Mouse (Mus musculus): ENCODE measurements around the gene Atat1.
A peak's percentile ranks its signal among the peaks of the same experiment; 100 is the strongest.

Gene Atat1

DNA sequence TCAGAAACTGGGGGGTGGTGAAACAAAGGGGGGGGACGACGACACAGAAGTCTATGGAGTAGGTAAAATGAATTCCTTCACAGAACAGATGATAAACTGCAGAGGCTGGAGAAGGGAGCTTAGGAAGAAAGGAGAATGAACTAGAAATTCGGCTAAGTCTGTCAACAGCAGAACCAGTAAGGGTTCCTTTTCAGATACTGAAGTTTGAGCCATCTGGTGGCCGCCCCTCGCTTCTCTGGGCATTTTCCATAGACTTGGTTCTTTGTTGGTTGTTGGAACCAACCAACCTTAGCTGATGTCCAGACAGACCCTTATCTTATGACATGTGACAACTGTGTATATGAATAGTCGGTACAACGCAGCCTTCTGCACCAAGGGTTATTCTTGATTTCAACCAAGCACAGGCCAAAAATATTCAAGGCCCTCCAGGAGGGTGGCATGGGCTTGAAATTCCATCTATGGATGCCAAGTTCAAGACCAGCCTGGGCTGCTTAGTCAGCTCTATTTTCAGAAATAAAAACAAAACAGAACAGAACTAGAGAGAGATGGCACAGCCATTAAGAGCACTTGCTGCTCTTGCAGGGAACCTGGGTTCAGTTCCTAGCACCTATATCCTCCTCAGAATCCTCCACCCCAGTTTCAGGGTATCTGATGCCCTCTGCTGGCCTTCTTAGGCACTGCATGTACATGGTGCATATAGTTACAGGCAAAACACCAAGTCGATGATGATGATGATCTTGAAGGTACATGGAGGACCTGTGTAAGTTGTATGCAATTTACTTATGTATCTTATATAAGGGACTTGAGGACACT is 38.8 kb downstream of the Atat1 start:
- peak; percentile 58 for DNase-seq

GRCm38 (mm10) chr17:35870151-35870883 is 39.6 kb downstream of the Atat1 start:
- peak; percentile 89 for DNase-seq

GRCm38 (mm10) chr17:35869346-35870067 is 40.4 kb downstream of the Atat1 start:
- DNase-seq = peak; percentile 64

DNA sequence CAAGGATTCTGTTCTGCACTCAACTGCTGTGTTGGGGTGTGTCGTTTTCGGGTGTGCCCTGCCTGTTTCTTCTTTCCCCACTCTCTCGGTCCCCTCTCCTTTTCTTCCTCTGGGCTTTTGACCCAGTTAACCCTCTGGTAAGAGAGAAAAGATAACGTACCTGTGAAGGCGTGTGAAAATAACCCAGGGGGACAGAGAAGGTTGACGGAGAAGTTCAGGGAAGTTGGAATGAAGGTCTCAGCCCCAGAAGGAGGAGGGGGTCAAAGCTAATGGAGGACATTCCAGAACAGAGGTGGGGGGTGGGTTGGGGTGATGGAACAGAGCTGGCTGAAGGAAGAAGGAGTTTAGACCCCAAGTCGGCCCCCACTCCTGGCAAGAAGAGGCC is 40.9 kb downstream of the Atat1 start:
- peak; percentile 39 for DNase-seq

DNA sequence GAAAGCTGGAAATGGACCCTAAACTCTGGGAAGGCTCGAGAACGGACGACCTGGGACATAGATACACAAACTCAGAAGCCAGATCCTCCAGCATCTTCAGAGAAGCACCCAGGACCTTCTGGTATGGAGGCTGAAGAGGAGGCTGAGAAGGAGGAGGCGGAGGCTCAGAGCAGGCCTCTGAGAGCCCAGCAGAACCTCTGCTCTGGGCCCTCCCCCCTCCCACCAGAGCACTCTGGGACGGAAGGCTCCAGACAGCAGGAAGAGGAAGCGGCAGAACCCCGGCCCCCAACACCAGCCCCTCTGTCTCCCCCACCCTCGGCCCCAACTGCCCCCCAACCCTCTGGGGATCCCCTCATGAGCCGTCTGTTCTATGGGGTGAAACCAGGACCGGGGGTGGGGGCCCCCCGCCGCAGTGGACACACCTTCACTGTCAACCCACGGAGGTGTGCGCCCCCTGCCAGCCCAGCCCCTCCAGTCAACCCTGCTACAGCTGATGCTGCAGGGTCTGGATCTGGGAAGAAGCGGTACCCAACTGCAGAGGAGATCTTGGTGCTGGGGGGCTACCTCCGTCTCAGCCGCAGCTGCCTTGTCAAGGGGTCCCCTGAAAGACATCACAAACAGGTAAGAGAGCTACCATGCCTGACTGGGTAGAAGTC is 41.6 kb downstream of the Atat1 start:
- peak; percentile 73 for DNase-seq

DNA sequence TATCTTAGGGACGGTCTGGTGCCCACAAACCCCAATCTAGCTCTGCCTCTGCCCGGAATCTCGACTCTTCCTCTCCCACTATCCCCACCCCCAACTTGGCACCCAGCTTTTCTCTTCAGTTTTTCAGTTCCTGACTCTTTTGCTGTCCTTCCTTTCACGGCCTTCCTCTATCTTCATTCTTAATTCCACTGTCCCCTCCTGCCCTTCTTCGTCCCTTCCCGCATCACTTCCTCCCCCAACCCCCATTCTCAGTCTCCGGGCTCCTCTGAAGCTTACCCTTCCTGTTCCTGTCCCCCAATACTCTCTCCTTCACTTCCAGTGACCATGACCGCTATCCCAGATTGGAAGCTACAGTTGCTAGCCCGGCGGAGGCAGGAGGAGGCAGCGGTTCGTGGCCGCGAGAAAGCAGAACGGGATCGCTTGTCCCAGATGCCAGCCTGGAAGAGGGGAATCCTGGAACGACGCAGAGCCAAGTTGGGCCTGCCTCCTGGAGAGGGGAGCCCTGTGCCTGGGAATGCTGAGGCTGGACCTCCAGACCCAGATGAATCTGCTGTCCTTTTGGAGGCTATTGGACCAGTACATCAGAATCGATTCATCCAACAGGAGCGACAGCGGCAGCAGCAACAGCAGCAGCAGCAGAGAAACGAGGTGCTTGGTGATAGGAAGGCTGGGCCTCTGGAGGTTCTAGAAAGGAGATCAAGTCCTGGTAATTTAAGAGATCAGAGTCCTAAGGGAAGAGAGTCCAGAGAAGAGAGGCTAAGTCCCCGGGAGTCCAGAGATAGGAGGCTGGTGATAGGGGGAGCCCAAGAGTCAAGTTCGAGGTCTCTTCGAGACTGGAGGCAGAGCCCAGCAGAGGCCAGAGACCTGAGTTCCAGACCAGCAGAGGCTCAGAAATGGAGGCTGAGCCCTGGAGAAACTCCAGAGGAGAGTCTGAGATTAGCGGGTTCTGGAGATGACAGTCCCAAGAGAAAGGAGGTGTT is 42.7 kb downstream of the Atat1 start:
- DNase-seq = peak; percentile 71

- DNase-seq = peak; percentile 63
Measured at GRCm38 (mm10) chr17:35866281-35866831, 43.5 kb downstream of the Atat1 start.

- peak; percentile 50 for DNase-seq
Measured at GRCm38 (mm10) chr17:35865481-35866280, 44.2 kb downstream of the Atat1 start, which contains the start of gene Ppp1r18. Ppp1r18 (plus strand) TSS chr17:35865593.

GRCm38 (mm10) chr17:35864832-35865353 is 45.0 kb downstream of the Atat1 start:
- DNase-seq = no peak

DNA sequence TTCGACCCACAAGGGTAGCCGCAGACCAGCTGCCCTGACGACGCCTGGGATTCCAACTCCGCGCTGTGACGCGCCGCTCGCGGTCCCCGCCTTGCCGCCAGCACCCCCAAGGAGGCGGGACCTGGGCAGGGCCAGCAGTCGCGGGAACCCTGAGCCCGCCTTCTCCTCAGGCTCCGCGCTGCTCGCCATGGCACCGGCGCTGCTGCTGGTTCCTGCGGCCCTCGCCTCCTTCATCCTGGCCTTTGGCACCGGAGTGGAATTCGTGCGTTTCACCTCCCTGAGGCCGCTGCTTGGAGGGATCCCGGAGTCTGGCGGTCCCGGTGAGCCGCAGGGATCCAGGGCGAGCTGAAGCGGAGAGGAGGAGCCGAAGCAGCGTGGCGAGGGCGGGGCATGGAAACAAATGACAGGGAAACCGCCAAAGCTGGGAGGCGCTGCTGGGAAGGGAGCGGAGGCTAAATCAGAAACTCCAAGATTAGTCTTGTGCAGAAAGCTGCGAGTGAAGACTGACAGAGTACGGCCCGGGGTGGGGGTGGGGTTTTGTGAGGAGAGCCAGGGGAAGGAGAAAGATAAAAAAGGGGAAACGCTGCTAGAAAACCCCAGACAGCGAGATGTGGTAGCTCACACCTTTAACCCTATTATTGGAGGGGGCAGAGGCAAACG is 48.5 kb downstream of the Atat1 start, which contains the start of gene Nrm:
Gene Nrm, plus strand, starts transcription at position 121 of the 660 bp plus-strand sequence.
- peak; percentile 88 for DNase-seq

DNA sequence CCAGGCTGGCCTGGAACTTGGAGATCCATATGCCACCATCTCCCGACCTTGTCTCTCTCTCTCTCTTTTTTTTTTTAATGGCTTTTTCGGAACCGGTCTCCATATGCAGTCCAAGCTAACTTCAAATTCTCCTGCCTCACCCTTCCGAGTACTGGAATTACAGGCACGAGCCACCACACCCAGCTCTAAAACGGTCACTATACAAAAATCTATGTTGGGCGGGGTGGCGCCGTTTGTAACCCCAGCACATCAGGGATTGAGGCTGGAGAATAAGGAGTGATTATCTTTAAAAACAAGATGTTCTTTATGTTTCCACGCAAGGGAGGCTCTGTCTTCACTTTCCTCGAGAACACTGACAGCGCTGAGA is 49.1 kb downstream of the Atat1 start:
- no peak for DNase-seq

GRCm38 (mm10) chr17:35859835-35860234 is 50.0 kb downstream of the Atat1 start:
- no peak for DNase-seq

GRCm38 (mm10) chr17:35859371-35859770 is 50.5 kb downstream of the Atat1 start:
- no peak for DNase-seq

DNA sequence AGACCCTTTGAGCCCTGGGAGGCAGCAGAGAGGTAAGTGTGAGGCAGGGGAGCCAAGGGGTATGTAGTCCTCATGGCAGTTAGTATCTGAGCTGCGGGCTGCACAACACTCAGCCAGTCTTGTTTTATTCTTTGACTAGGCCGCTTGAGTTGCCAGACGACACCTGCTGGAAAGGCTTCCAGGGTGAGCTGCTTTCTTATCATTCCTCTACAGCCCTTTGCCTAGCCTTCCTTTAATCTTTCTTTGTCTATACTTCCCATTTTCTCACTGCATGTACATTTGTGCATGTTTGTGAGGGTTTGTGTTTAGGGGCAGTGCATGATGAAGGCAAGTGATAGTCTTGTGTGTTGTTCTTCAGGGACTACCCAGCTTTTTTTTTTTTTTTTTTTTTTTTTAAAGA is 58.9 kb downstream of the Atat1 start:
- DNase-seq = no peak

DNA sequence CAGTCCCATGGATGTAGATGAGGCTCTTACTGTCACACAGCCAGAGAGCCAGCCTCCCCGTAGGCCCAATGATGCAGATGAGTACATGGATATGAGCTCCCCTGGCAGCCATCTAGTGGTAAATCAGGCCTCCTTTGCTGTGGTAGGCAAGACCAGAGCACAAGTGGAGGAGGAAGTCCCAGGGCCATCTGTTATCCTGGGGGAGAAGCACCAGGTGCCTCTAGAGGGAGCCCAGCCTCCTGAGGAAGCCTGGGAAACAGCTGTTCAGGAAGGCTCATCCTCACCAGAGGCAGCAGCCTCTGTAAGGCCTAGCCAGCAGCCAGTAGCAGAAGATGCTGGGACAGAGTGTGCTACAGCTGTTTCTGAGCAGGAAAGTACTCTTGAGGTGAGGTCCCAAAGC is 61.8 kb downstream of the Atat1 start:
- no peak for DNase-seq
